Mouse (Mus musculus) lung, embryonic 14.5 days (tissue): ENCODE measurements around the gene Pate4. TPM values are rescaled to one million over a fixed set of nuclear protein-coding genes. Genes with fewer than 3 reads are reported as not detected.
"Not testable (repeated sequence)": the region's sequence is repeated elsewhere in the genome, so short reads cannot be mapped to it uniquely, and the experiment has no call there.

Experiments used
- ATAC-seq: fragments of 200-750 bp; cut with Nextera tagmentation; 2 replicates; pipeline ENCODE4 v1.8.0; 2017; ENCODE audit warnings: mild to moderate bottlenecking, moderate TSS enrichment, moderate library complexity; ENCODE audit not compliant: insufficient read depth
- DNase-seq: peaks from one replicate; pipeline ENCODE4 v3.0.0-alpha.2; 2015
- H3K27ac ChIP-seq: fragments of 300-500 bp; sonication (generic); 2 replicates; pipeline ENCODE4 v1.5.1; 2014; ENCODE audit warnings: low read depth, mild to moderate bottlenecking, moderate library complexity
- H3K27me3 ChIP-seq: fragments of 300-500 bp; sonication (generic); 2 replicates; pipeline ENCODE4 v1.6.1; 2014; ENCODE audit warnings: low read length, control low read depth; ENCODE audit not compliant: insufficient read depth
- H3K36me3 ChIP-seq: fragments of 300-500 bp; sonication (generic); 2 replicates; pipeline ENCODE4 v1.6.1; 2014; ENCODE audit warnings: control low read depth; ENCODE audit not compliant: insufficient read depth
- H3K4me1 ChIP-seq: fragments of 300-500 bp; sonication (generic); 2 replicates; pipeline ENCODE4 v1.6.1; 2014; ENCODE audit warnings: antibody characterized with exemption, control low read depth; ENCODE audit not compliant: insufficient read depth
- H3K4me2 ChIP-seq: fragments of 300-500 bp; sonication (generic); 2 replicates; pipeline ENCODE4 v1.6.1; 2014; ENCODE audit warnings: mild to moderate bottlenecking
- H3K4me3 ChIP-seq: fragments of 300-500 bp; sonication (generic); 2 replicates; pipeline ENCODE4 v1.5.1; 2014; ENCODE audit warnings: low read depth, low read length
- H3K9ac ChIP-seq: fragments of 300-500 bp; sonication (generic); 2 replicates; pipeline ENCODE4 v1.6.1; 2014
- H3K9me3 ChIP-seq: fragments of 300-500 bp; sonication (generic); 2 replicates; pipeline ENCODE4 v1.6.1; 2016; ENCODE audit warnings: low read depth, low read length, control low read depth
- CTCF ChIP-seq: IDR thresholded peaks from 2 replicates; pipeline ENCODE4 v1.5.1; 2016; ENCODE audit warnings: antibody characterized with exemption, low read depth
- WGBS: fragments of 180-500 bp; shearing (Covaris S2); extraction: QIAGEN DNeasy Blood & Tissue Kit; methylation state at CpG from one replicate; pipeline ENCODE4 v1.1.7; 2014; 5-methylcytosine and 5-hydroxymethylcytosine counted together
- polyA plus RNA-seq: library from polyadenylated mRNA; unstranded; fragments of >200 nt; fragmentation: Nextera tagmentation; extraction: Ambion mirVana; gene quantifications from 2 replicates; pipeline ENCODE4 v1.2.1, GENCODE M21; 2014

Pate4 gene
- polyA plus RNA-seq = not detected in 2 replicates

- H3K4me1 ChIP-seq = no peaks in the 10 kb centered on the region
- no peak for TF ChIP-seq CTCF
- H3K9me3 ChIP-seq = no peaks in the 10 kb centered on the region
- ATAC-seq (no peak), DNase-seq (no peak)
- H3K4me2 ChIP-seq = no peak within 1 kb of the TSS
- H3K27ac ChIP-seq = no peak within 1 kb of the TSS
- no peak within 1 kb of the TSS for H3K4me3 ChIP-seq
- 88% methylated on average over 1 of the region's 1 CpGs for WGBS
- H3K36me3 ChIP-seq = no peaks in the 10 kb centered on the region
- H3K27me3 ChIP-seq = no peaks in the 10 kb centered on the region
- no peak within 1 kb of the TSS for H3K9ac ChIP-seq
Measured at GRCm38 (mm10) chr9:35611841-35612240, at the start of gene Pate4. TSS of gene Pate4 (minus strand) at chr9:35611941.

DNA sequence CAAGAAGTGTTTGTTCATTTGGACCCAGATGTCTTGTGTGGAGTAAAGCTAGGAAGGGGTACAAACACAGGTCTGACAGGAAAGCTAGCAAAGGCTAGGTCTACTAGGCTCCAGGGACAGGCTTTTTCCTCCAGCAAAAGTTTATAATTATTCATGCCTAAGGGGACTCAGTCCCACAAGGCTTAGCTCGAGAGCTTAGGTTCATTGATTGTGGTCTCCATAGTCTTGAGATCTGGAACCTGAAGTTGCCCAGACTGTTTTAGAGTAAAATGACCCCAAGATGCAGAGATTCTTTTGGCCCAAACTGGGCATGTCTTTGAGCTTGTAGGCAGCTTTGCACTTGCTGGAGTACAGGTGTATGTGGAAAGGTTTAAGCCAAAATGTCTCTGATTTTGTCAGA is 36.4 kb upstream of the Pate4 start, which contains the start of gene Pate3:
Gene Pate3, minus strand, starts transcription at position 101 of the 400 bp plus-strand sequence.
- no peak for DNase-seq
- ATAC-seq = no peak
- no peak within 1 kb of the TSS for H3K4me2 ChIP-seq
- no peak within 1 kb of the TSS for H3K27ac ChIP-seq
- no peak within 1 kb of the TSS for H3K4me3 ChIP-seq
- H3K9ac ChIP-seq = no peak within 1 kb of the TSS
- no peak for TF ChIP-seq CTCF
- H3K36me3 ChIP-seq = no peaks in the 10 kb centered on the region
- 64% methylated on average over 1 of the region's 1 CpGs for WGBS
- H3K4me1 ChIP-seq = no peaks in the 10 kb centered on the region
- H3K9me3 ChIP-seq = no peaks in the 10 kb centered on the region
- no peaks in the 10 kb centered on the region for H3K27me3 ChIP-seq

DNA sequence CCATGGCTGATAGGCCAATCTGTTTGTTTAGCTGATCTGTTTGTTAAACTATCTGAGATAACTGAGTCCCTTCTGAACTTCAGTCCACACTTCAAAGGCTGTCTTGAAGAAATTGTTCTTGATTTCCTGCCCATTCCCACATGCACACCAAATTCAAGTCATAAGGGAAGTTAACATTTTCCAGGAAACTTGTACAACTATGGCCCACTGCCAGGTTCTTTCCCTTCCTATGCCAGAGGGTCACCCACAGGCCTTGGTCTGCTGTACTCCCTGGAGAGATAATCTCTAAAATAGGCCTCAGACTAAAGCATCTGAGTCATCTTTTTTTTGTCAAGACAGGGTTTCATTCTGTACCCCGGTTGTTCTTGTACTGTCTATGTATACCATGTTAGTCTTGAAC is 21.2 kb upstream of the Pate4 start:
- no peak for DNase-seq
- no peak overlapping the region for H3K4me2 ChIP-seq
- H3K36me3 ChIP-seq = no peaks in the 10 kb centered on the region
- no peak overlapping the region for H3K9ac ChIP-seq
- H3K4me1 ChIP-seq = no peaks in the 10 kb centered on the region
- H3K27me3 ChIP-seq = no peaks in the 10 kb centered on the region
- no peak overlapping the region for H3K4me3 ChIP-seq
- H3K27ac ChIP-seq = no peak overlapping the region
- H3K9me3 ChIP-seq = no peaks in the 10 kb centered on the region
- ATAC-seq = no peak
- no peak for TF ChIP-seq CTCF
- WGBS = 89% methylated on average over 1 of the region's 1 CpGs

GRCm38 (mm10) chr9:35616784-35617183 is 5.0 kb upstream of the Pate4 start:
- 55% methylated on average over 2 of the region's 2 CpGs for WGBS
- H3K36me3 ChIP-seq, H3K4me2 ChIP-seq, H3K4me1 ChIP-seq, H3K9ac ChIP-seq, ATAC-seq, H3K4me3 ChIP-seq, H3K27me3 ChIP-seq, H3K9me3 ChIP-seq, H3K27ac ChIP-seq, DNase-seq: not testable (repeated sequence)

DNA sequence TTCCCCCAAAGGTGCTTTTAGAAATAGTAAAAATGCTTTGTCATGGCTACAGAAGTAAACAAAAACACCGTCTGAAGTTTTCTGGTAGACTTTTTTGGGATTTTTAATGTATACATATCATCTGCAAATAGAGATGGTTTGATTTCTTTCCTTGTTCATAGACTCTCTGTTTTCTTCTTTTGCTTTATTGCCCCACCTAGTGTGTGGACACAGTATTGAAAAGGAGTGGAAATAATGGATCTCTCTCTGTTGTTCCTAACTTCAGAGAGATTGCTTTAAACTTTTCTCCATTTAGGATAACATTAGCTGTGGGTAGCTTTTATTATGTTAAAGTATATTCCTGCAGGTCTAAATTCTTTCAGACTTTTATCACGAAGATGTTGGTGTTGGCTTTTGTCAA is 2.3 kb upstream of the Pate4 start:
- no peak overlapping the region for H3K4me3 ChIP-seq
- 24% methylated on average over 2 of the region's 2 CpGs for WGBS
- DNase-seq = peak; percentile 18
- H3K36me3 ChIP-seq = no peaks in the 10 kb centered on the region
- no peak overlapping the region for H3K4me2 ChIP-seq
- no peaks in the 10 kb centered on the region for H3K9me3 ChIP-seq
- no peak overlapping the region for H3K27ac ChIP-seq
- H3K27me3 ChIP-seq = no peaks in the 10 kb centered on the region
- peak; percentile 43; the same call in 1 of the 2 replicates for TF ChIP-seq CTCF
- no peak overlapping the region for H3K9ac ChIP-seq
- no peak for ATAC-seq
- H3K4me1 ChIP-seq = no peaks in the 10 kb centered on the region

DNA sequence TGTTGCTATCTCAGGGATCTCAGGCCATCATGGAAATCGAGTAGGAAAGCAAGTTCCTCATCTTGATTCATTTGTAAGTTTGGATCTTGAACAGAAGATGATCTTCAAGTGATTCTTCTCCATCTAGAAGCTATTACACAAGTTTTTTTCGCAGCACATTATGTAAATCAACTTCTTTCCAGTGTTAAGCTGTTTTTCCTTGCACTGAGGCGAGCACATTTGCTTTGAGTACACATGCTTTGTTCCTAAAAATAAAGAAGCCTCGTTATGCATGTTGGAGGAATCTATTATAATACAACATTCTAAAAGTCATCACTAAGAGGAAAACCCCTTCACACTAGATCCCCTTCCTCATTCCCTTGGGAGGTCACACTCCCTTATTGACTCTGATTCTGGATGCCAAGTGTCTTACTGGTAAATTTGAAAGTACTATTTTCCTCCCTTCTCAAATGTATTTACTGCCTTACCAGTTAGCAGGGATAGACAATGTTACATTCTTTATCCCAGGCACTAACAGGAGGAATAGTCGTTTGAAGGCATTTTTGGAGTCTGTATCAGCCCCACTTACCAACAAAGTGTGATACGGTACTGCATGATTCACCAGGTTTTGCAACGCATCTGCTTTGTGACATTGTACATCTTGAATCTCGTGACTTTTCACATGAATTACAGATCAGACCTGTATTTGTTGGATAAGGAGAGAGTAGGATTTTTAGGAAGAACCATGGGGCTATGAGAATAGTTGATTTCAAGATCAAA is 3.9 kb downstream of the Pate4 start:
- ATAC-seq = no peak
- Histone ChIP-seq H3K27me3 (no peaks in the 10 kb centered on the region), H3K27ac (no peak overlapping the region), H3K9me3 (no peaks in the 10 kb centered on the region), H3K4me3 (no peak overlapping the region), H3K36me3 (no peaks in the 10 kb centered on the region), H3K9ac (no peak overlapping the region), H3K4me2 (no peak overlapping the region), H3K4me1 (no peaks in the 10 kb centered on the region)
- WGBS = 59% methylated on average over 8 of the region's 8 CpGs
- no peak for TF ChIP-seq CTCF
- DNase-seq = no peak

- WGBS = 1% methylated on average over 2 of the region's 2 CpGs
- Histone ChIP-seq H3K27ac (no peak overlapping the region), H3K27me3 (no peaks in the 10 kb centered on the region), H3K4me2 (no peak overlapping the region), H3K36me3 (no peaks in the 10 kb centered on the region), H3K4me3 (no peak overlapping the region), H3K9ac (no peak overlapping the region), H3K4me1 (no peaks in the 10 kb centered on the region), H3K9me3 (no peaks in the 10 kb centered on the region)
- peak; percentile 54 for TF ChIP-seq CTCF
- DNase-seq (peak; percentile 51), ATAC-seq (no peak)
Measured at GRCm38 (mm10) chr9:35592903-35593302, 18.8 kb downstream of the Pate4 start.
